Mouse (Mus musculus) heart, embryonic 16.5 days (tissue): ENCODE measurements around the gene She. TPM values are rescaled to one million over a fixed set of nuclear protein-coding genes. Genes with fewer than 3 reads are reported as not detected.
"Not testable (repeated sequence)": the region's sequence is repeated elsewhere in the genome, so short reads cannot be mapped to it uniquely, and the experiment has no call there.

Experiments
- ATAC-seq: fragments of 200-750 bp; cut with Nextera tagmentation; replicated peaks from 2 replicates; pipeline ENCODE4 v1.8.0; 2017; ENCODE audit warnings: moderate number of reproducible peaks; ENCODE audit not compliant: insufficient read depth, low FRiP score; ENCODE audit errors: extremely low read depth
- H3K27ac ChIP-seq: fragments of 300-500 bp; sonication (generic); 2 replicates; pipeline ENCODE4 v1.5.1; 2014; ENCODE audit warnings: mild to moderate bottlenecking, low read length, control low read depth, moderate library complexity
- H3K27me3 ChIP-seq: fragments of 300-500 bp; sonication (generic); 2 replicates; pipeline ENCODE4 v1.6.1; 2014; ENCODE audit warnings: low read length, mixed read lengths; ENCODE audit not compliant: control insufficient read depth, insufficient read depth
- H3K36me3 ChIP-seq: fragments of 300-500 bp; sonication (generic); 2 replicates; pipeline ENCODE4 v1.6.1; 2014; ENCODE audit not compliant: control insufficient read depth, insufficient read depth
- H3K4me1 ChIP-seq: fragments of 300-500 bp; sonication (generic); 2 replicates; pipeline ENCODE4 v1.6.1; 2014; ENCODE audit warnings: low read length, mixed read lengths; ENCODE audit not compliant: control insufficient read depth, insufficient read depth
- H3K4me2 ChIP-seq: fragments of 300-500 bp; sonication (generic); 2 replicates; pipeline ENCODE4 v1.6.1; 2014; ENCODE audit warnings: low read depth, mild to moderate bottlenecking, control low read depth, low read length
- H3K4me3 ChIP-seq: fragments of 300-500 bp; sonication (generic); 2 replicates; pipeline ENCODE4 v1.5.1; 2014; ENCODE audit warnings: mild to moderate bottlenecking, control low read depth, low read length
- H3K9ac ChIP-seq: fragments of 300-500 bp; sonication (generic); 2 replicates; pipeline ENCODE4 v1.6.1; 2014; ENCODE audit warnings: low read length, control low read depth
- H3K9me3 ChIP-seq: fragments of 300-500 bp; sonication (generic); replicated peaks from 2 replicates; pipeline ENCODE4 v1.6.1; 2016; ENCODE audit warnings: low read length; ENCODE audit not compliant: control insufficient read depth
- WGBS: fragments of 180-500 bp; shearing (Covaris S2); extraction: QIAGEN DNeasy Blood & Tissue Kit; methylation state at CpG from one replicate; pipeline ENCODE4 v1.1.7; 2014; 5-methylcytosine and 5-hydroxymethylcytosine counted together
- polyA plus RNA-seq: library from polyadenylated mRNA; unstranded; fragments of >200 nt; fragmentation: Nextera tagmentation; extraction: Ambion mirVana; gene quantifications from 2 replicates; pipeline ENCODE4 v1.2.1, GENCODE M21; 2015

The She gene
- polyA plus RNA-seq, 1 experiment from 2014 or later = 4.8 TPM

GRCm38 (mm10) chr3:89862182-89862761 is 31.1 kb downstream of the She start:
- Histone ChIP-seq H3K36me3 (peaks cover 2% of the 10 kb centered on the region; the same call in 1 of the 2 replicates), H3K4me3 (no peak overlapping the region), H3K4me1 (peaks cover 13% of the 10 kb centered on the region), H3K27ac (no peak overlapping the region), H3K4me2 (no peak overlapping the region), H3K9ac (no peak overlapping the region), H3K27me3 (no peaks in the 10 kb centered on the region), H3K9me3 (peaks cover 2% of the 10 kb centered on the region)
- ATAC-seq = no peak
- WGBS = 62% methylated on average over 8 of the region's 8 CpGs

- ATAC-seq, H3K4me2 ChIP-seq, H3K27me3 ChIP-seq, H3K9ac ChIP-seq, H3K4me3 ChIP-seq, H3K36me3 ChIP-seq, H3K9me3 ChIP-seq, H3K27ac ChIP-seq: not testable (repeated sequence)
- H3K4me1 ChIP-seq = peaks cover 14% of the 10 kb centered on the region
- 84% methylated on average over 3 of the region's 3 CpGs for WGBS
Measured at GRCm38 (mm10) chr3:89863276-89863675, 32.1 kb downstream of the She start.

- H3K27ac ChIP-seq = no peak overlapping the region
- no peak overlapping the region for H3K4me3 ChIP-seq
- H3K9me3 ChIP-seq = no peaks in the 10 kb centered on the region
- H3K36me3 ChIP-seq = no peaks in the 10 kb centered on the region
- no peak overlapping the region for H3K4me2 ChIP-seq
- no peak overlapping the region for H3K9ac ChIP-seq
- H3K4me1 ChIP-seq = peaks cover 20% of the 10 kb centered on the region
- ATAC-seq = no peak
- no peaks in the 10 kb centered on the region for H3K27me3 ChIP-seq
- 73% methylated on average over 9 of the region's 9 CpGs for WGBS
Measured at GRCm38 (mm10) chr3:89863716-89864509, 32.7 kb downstream of the She start.

- no peak for ATAC-seq
Measured at GRCm38 (mm10) chr3:89865020-89865419, 33.9 kb downstream of the She start.

GRCm38 (mm10) chr3:89865764-89866163 is 34.6 kb downstream of the She start:
- Histone ChIP-seq H3K4me3 (no peak overlapping the region), H3K4me1 (peaks cover 21% of the 10 kb centered on the region), H3K9me3 (no peaks in the 10 kb centered on the region), H3K4me2 (no peak overlapping the region), H3K27me3 (no peaks in the 10 kb centered on the region), H3K9ac (no peak overlapping the region), H3K27ac (no peak overlapping the region), H3K36me3 (no peaks in the 10 kb centered on the region)
- ATAC-seq = no peak
- 73% methylated on average over 4 of the region's 4 CpGs for WGBS

More at GRCm38 (mm10) chr3:89865020-89865419, 33.9 kb downstream of the She start:
- Histone ChIP-seq H3K9me3 (no peaks in the 10 kb centered on the region), H3K4me2 (no peak overlapping the region), H3K4me3 (no peak overlapping the region), H3K36me3 (no peaks in the 10 kb centered on the region), H3K27me3 (no peaks in the 10 kb centered on the region), H3K4me1 (peaks cover 22% of the 10 kb centered on the region), H3K27ac (no peak overlapping the region), H3K9ac (no peak overlapping the region)
- WGBS = 46% methylated on average over 6 of the region's 6 CpGs

GRCm38 (mm10) chr3:89867651-89868050 is 36.5 kb downstream of the She start:
- WGBS = 73% methylated on average over 3 of the region's 4 CpGs
- ATAC-seq = no peak
- Histone ChIP-seq H3K27ac (no peak overlapping the region), H3K27me3 (no peaks in the 10 kb centered on the region), H3K4me2 (no peak overlapping the region), H3K36me3 (no peaks in the 10 kb centered on the region), H3K4me3 (no peak overlapping the region), H3K9ac (no peak overlapping the region), H3K9me3 (no peaks in the 10 kb centered on the region), H3K4me1 (peaks cover 23% of the 10 kb centered on the region)

- no peak overlapping the region for H3K4me3 ChIP-seq
- 11% methylated on average over 7 of the region's 7 CpGs for WGBS
- ATAC-seq = no peak
- peaks cover 25% of the 10 kb centered on the region for H3K4me1 ChIP-seq
- H3K9ac ChIP-seq = no peak overlapping the region
- no peak overlapping the region for H3K27ac ChIP-seq
- peak overlapping the region; percentile 43; the same call in 1 of the 2 replicates for H3K4me2 ChIP-seq
- H3K27me3 ChIP-seq = no peaks in the 10 kb centered on the region
- H3K36me3 ChIP-seq = no peaks in the 10 kb centered on the region
- H3K9me3 ChIP-seq = no peaks in the 10 kb centered on the region
Measured at GRCm38 (mm10) chr3:89868357-89868756, 37.2 kb downstream of the She start.

- no peak overlapping the region for H3K9ac ChIP-seq
- H3K4me1 ChIP-seq = peaks cover 22% of the 10 kb centered on the region
- no peaks in the 10 kb centered on the region for H3K27me3 ChIP-seq
- no peak for ATAC-seq
- 36% methylated on average over 9 of the region's 9 CpGs for WGBS
- no peak overlapping the region for H3K4me2 ChIP-seq
- no peaks in the 10 kb centered on the region for H3K9me3 ChIP-seq
- no peaks in the 10 kb centered on the region for H3K36me3 ChIP-seq
- no peak overlapping the region for H3K4me3 ChIP-seq
- H3K27ac ChIP-seq = no peak overlapping the region
Measured at GRCm38 (mm10) chr3:89868956-89869355, 37.8 kb downstream of the She start.

- no peak for ATAC-seq
- Histone ChIP-seq H3K4me3 (no peak overlapping the region), H3K9me3 (no peaks in the 10 kb centered on the region), H3K9ac (no peak overlapping the region), H3K36me3 (no peaks in the 10 kb centered on the region), H3K27ac (no peak overlapping the region), H3K4me1 (peaks cover 22% of the 10 kb centered on the region), H3K27me3 (no peaks in the 10 kb centered on the region), H3K4me2 (no peak overlapping the region)
- WGBS = 62% methylated on average over 9 of the region's 9 CpGs
Measured at GRCm38 (mm10) chr3:89869556-89869955, 38.4 kb downstream of the She start.
